Mouse (Mus musculus): ENCODE data around the gene Crtc3. TPM values are rescaled to one million over a fixed set of nuclear protein-coding genes. Genes with fewer than 3 reads are reported as not detected.

Gene Crtc3
- total RNA-seq, 1 experiment: 2.4 TPM

- TF ChIP-seq ZC3H11A (IDR thresholded peaks at IDR 0.05; ENCODE audit: borderline replicate concordance, low read depth, low read length): no peak
- TF ChIP-seq MAFK (IDR thresholded peaks at IDR 0.05; ENCODE audit: insufficient read depth, low read depth, low read length): no peak
- TF ChIP-seq HCFC1 (IDR thresholded peaks at IDR 0.05; ENCODE audit: borderline replicate concordance, insufficient read depth, low read length): no peak
- no peak for TF ChIP-seq CHD2 (IDR thresholded peaks at IDR 0.05; ENCODE audit: low read depth, low read length)
- no peak for TF ChIP-seq ZNF384 (IDR thresholded peaks at IDR 0.05; ENCODE audit: low read depth, low read length)
- Histone ChIP-seq H3K4me3 (ENCODE audit: insufficient read depth in 1 of 2, low read depth in 1 of 2, low read length in 2 of 2, poor library complexity in 1 of 2, severe bottlenecking in 1 of 2) (no peak overlapping the region), H3K36me3 (ENCODE audit: control insufficient read depth, insufficient read depth, low read length, poor library complexity, severe bottlenecking) (no peaks in the 10 kb centered on the region), H3K9ac (ENCODE audit: insufficient read depth, low read depth, low read length, poor library complexity, severe bottlenecking) (no peak overlapping the region), H3K27ac (ENCODE audit: insufficient read depth, low read depth, low read length, poor library complexity, severe bottlenecking) (no peak overlapping the region), H3K9me3 (ENCODE audit: control insufficient read depth, insufficient read depth, low read depth, low read length) (no peaks in the 10 kb centered on the region), H3K4me1 (ENCODE audit: control insufficient read depth in 2 of 2, insufficient read depth in 2 of 2, low read length in 2 of 2, poor library complexity in 1 of 2) (peaks cover 0 to 2% of the 10 kb centered on the region in 2 experiments; a peak in 1 of 4 replicates)
- in situ Hi-C loops (cut with MboI; ENCODE audit: low sequenced_read_pairs in 2 of 2, unreplicated experiment in 2 of 2): no loop called here
- DNase-seq (ENCODE audit: low read depth, low spot score): no peak
Measured at GRCm38 (mm10) chr7:80672323-80672722, 16.4 kb downstream of the Crtc3 start.

GRCm38 (mm10) chr7:80670889-80671288, 17.8 kb downstream of the Crtc3 start:
- Histone ChIP-seq H3K4me3 (ENCODE audit: insufficient read depth in 1 of 2, low read depth in 1 of 2, low read length in 2 of 2, poor library complexity in 1 of 2, severe bottlenecking in 1 of 2) (no peak overlapping the region), H3K36me3 (ENCODE audit: control insufficient read depth, insufficient read depth, low read length, poor library complexity, severe bottlenecking) (no peaks in the 10 kb centered on the region), H3K9me3 (ENCODE audit: control insufficient read depth, insufficient read depth, low read depth, low read length) (no peaks in the 10 kb centered on the region), H3K27ac (ENCODE audit: insufficient read depth, low read depth, low read length, poor library complexity, severe bottlenecking) (no peak overlapping the region), H3K4me1 (ENCODE audit: control insufficient read depth in 2 of 2, insufficient read depth in 2 of 2, low read length in 2 of 2, poor library complexity in 1 of 2) (peaks cover 0 to 2% of the 10 kb centered on the region in 2 experiments; a peak in 1 of 4 replicates), H3K9ac (ENCODE audit: insufficient read depth, low read depth, low read length, poor library complexity, severe bottlenecking) (no peak overlapping the region)
- in situ Hi-C loops (cut with MboI; ENCODE audit: low sequenced_read_pairs in 2 of 2, unreplicated experiment in 2 of 2): no loop called here
- TF ChIP-seq ZC3H11A (IDR thresholded peaks at IDR 0.05; ENCODE audit: borderline replicate concordance, low read depth, low read length) (no peak), CHD2 (IDR thresholded peaks at IDR 0.05; ENCODE audit: low read depth, low read length) (no peak), MAFK (IDR thresholded peaks at IDR 0.05; ENCODE audit: insufficient read depth, low read depth, low read length) (no peak), ZNF384 (IDR thresholded peaks at IDR 0.05; ENCODE audit: low read depth, low read length) (no peak), HCFC1 (IDR thresholded peaks at IDR 0.05; ENCODE audit: borderline replicate concordance, insufficient read depth, low read length) (no peak)
- no peak for DNase-seq (ENCODE audit: low read depth, low spot score)

DNA sequence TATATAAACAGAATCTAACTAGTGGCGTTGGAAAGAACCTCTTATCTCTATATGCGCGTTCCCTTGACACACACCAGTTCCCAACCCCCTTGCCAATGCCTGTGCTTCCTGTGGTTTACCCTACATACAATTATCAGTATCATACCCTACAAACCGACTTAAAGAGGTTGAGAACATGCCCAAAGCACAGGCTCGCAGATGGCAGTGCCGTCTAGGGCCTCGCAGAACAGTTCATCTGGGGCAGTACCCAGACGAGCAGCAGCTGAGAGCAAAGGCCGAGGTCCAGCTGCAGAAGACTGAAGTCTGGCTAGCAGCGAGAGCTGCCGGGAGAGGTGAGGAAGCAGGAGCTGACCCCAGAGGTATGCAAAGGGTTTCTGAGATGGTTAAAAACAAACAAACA, 21.5 kb downstream of the Crtc3 start:
- no peak overlapping the region for H3K9ac ChIP-seq (ENCODE audit: insufficient read depth, low read depth, low read length, poor library complexity, severe bottlenecking)
- in situ Hi-C loops (cut with MboI; ENCODE audit: low sequenced_read_pairs in 2 of 2, unreplicated experiment in 2 of 2): no loop called here
- DNase-seq (ENCODE audit: low read depth, low spot score): no peak
- H3K27ac ChIP-seq (ENCODE audit: insufficient read depth, low read depth, low read length, poor library complexity, severe bottlenecking): no peak overlapping the region
- no peaks in the 10 kb centered on the region for H3K9me3 ChIP-seq (ENCODE audit: control insufficient read depth, insufficient read depth, low read depth, low read length)
- H3K4me1 ChIP-seq (ENCODE audit: control insufficient read depth in 2 of 2, insufficient read depth in 2 of 2, low read length in 2 of 2, poor library complexity in 1 of 2): no peaks in the 10 kb centered on the region
- TF ChIP-seq ZNF384 (IDR thresholded peaks at IDR 0.05; ENCODE audit: low read depth, low read length): no peak
- TF ChIP-seq HCFC1 (IDR thresholded peaks at IDR 0.05; ENCODE audit: borderline replicate concordance, insufficient read depth, low read length): no peak
- no peak for TF ChIP-seq CHD2 (IDR thresholded peaks at IDR 0.05; ENCODE audit: low read depth, low read length)
- no peak for TF ChIP-seq ZC3H11A (IDR thresholded peaks at IDR 0.05; ENCODE audit: borderline replicate concordance, low read depth, low read length)
- no peak for TF ChIP-seq MAFK (IDR thresholded peaks at IDR 0.05; ENCODE audit: insufficient read depth, low read depth, low read length)
- no peaks in the 10 kb centered on the region for H3K36me3 ChIP-seq (ENCODE audit: control insufficient read depth, insufficient read depth, low read length, poor library complexity, severe bottlenecking)
- no peak overlapping the region for H3K4me3 ChIP-seq (ENCODE audit: insufficient read depth in 1 of 2, low read depth in 1 of 2, low read length in 2 of 2, poor library complexity in 1 of 2, severe bottlenecking in 1 of 2)

- H3K36me3 ChIP-seq (ENCODE audit: control insufficient read depth, insufficient read depth, low read length, poor library complexity, severe bottlenecking): no peaks in the 10 kb centered on the region
- no peak overlapping the region for H3K9ac ChIP-seq (ENCODE audit: insufficient read depth, low read depth, low read length, poor library complexity, severe bottlenecking)
- TF ChIP-seq HCFC1 (IDR thresholded peaks at IDR 0.05; ENCODE audit: borderline replicate concordance, insufficient read depth, low read length): no peak
- no peak for TF ChIP-seq CHD2 (IDR thresholded peaks at IDR 0.05; ENCODE audit: low read depth, low read length)
- TF ChIP-seq ZC3H11A (IDR thresholded peaks at IDR 0.05; ENCODE audit: borderline replicate concordance, low read depth, low read length): no peak
- no peak for TF ChIP-seq ZNF384 (IDR thresholded peaks at IDR 0.05; ENCODE audit: low read depth, low read length)
- no peak for TF ChIP-seq MAFK (IDR thresholded peaks at IDR 0.05; ENCODE audit: insufficient read depth, low read depth, low read length)
- in situ Hi-C loops (cut with MboI; ENCODE audit: low sequenced_read_pairs in 2 of 2, unreplicated experiment in 2 of 2): no loop called here
- H3K27ac ChIP-seq (ENCODE audit: insufficient read depth, low read depth, low read length, poor library complexity, severe bottlenecking): no peak overlapping the region
- no peaks in the 10 kb centered on the region for H3K9me3 ChIP-seq (ENCODE audit: control insufficient read depth, insufficient read depth, low read depth, low read length)
- DNase-seq (ENCODE audit: low read depth, low spot score): no peak
- no peak overlapping the region for H3K4me3 ChIP-seq (ENCODE audit: insufficient read depth in 1 of 2, low read depth in 1 of 2, low read length in 2 of 2, poor library complexity in 1 of 2, severe bottlenecking in 1 of 2)
- no peaks in the 10 kb centered on the region for H3K4me1 ChIP-seq (ENCODE audit: control insufficient read depth in 2 of 2, insufficient read depth in 2 of 2, low read length in 2 of 2, poor library complexity in 1 of 2)
Measured at GRCm38 (mm10) chr7:80666198-80666915, 22.3 kb downstream of the Crtc3 start.

Measured in ES-E14 (cell line).